Mouse (Mus musculus) hindbrain, embryonic 13.5 days (tissue): ENCODE data around the gene Unc50. TPM values are rescaled to one million over a fixed set of nuclear protein-coding genes. Genes with fewer than 3 reads are reported as not detected.

Experiments
- ATAC-seq: fragments of 200-750 bp; cut with Nextera tagmentation; 2 replicates; pipeline ENCODE4 v1.8.0; 2017; ENCODE audit warnings: moderate TSS enrichment; ENCODE audit not compliant: low FRiP score
- H3K27ac ChIP-seq: fragments of 300-500 bp; sonication (generic); 2 replicates; pipeline ENCODE4 v1.5.1; 2015; ENCODE audit warnings: inconsistent platforms, mild to moderate bottlenecking, moderate library complexity
- H3K27me3 ChIP-seq: fragments of 300-500 bp; sonication (generic); 2 replicates; pipeline ENCODE4 v1.6.1; 2015; ENCODE audit warnings: mild to moderate bottlenecking, inconsistent platforms
- H3K36me3 ChIP-seq: fragments of 300-500 bp; sonication (generic); 2 replicates; pipeline ENCODE4 v1.6.1; 2015; ENCODE audit warnings: mild to moderate bottlenecking, inconsistent platforms
- H3K4me1 ChIP-seq: fragments of 300-500 bp; sonication (generic); replicated peaks from 2 replicates; pipeline ENCODE4 v1.6.1; 2015; ENCODE audit warnings: inconsistent platforms
- H3K4me2 ChIP-seq: fragments of 300-500 bp; sonication (generic); 2 replicates; pipeline ENCODE4 v1.6.1; 2015; ENCODE audit warnings: inconsistent platforms, mild to moderate bottlenecking, moderate library complexity
- H3K4me3 ChIP-seq: fragments of 300-500 bp; sonication (generic); 2 replicates; pipeline ENCODE4 v1.5.1; 2015; ENCODE audit warnings: mild to moderate bottlenecking, inconsistent platforms
- H3K9ac ChIP-seq: fragments of 300-500 bp; sonication (generic); 2 replicates; pipeline ENCODE4 v1.6.1; 2015; ENCODE audit warnings: mild to moderate bottlenecking, inconsistent platforms
- H3K9me3 ChIP-seq: fragments of 300-500 bp; sonication (generic); 2 replicates; pipeline ENCODE4 v1.6.1; 2016; ENCODE audit warnings: inconsistent platforms
- WGBS: fragments of 180-500 bp; shearing (Covaris S2); methylation state at CpG from one replicate; pipeline ENCODE4 v1.1.7; 2015; 5-methylcytosine and 5-hydroxymethylcytosine counted together
- polyA plus RNA-seq: library from polyadenylated mRNA; unstranded; fragments of >200 nt; fragmentation: Nextera tagmentation; extraction: Ambion mirVana; gene quantifications from 2 replicates; pipeline ENCODE4 v1.2.1, GENCODE M21; 2015

Unc50 gene
- polyA plus RNA-seq, 1 experiment from 2014 or later = 127 TPM

DNA sequence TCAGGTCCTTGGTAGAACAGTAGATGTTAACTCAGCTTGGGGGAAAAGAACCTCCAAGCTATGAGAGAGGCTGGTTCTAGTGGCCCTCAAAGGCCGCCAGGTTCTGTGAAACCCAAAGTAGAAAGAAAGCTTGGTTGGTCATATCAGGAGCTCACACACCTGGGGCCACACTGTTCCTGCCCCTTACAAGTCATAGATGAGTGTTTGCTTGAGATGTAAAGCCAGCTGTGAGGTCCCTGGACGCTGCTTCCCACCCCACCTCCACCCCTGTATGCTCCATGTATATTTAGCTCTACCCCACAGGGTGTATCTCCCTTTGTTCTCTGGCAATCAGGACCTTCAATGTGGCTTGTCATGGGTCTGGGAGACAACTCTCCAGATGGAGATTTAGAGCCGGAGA, 21.3 kb upstream of the Unc50 start:
- H3K36me3 ChIP-seq = peaks cover 18% of the 10 kb centered on the region
- no peaks in the 10 kb centered on the region for H3K9me3 ChIP-seq
- ATAC-seq = no peak
- no peak overlapping the region for H3K9ac ChIP-seq
- no peak overlapping the region for H3K4me2 ChIP-seq
- H3K4me3 ChIP-seq = no peak overlapping the region
- H3K4me1 ChIP-seq = no peaks in the 10 kb centered on the region
- no peak overlapping the region for H3K27ac ChIP-seq
- H3K27me3 ChIP-seq = no peaks in the 10 kb centered on the region
- WGBS = 79% methylated on average over 3 of the region's 3 CpGs

DNA sequence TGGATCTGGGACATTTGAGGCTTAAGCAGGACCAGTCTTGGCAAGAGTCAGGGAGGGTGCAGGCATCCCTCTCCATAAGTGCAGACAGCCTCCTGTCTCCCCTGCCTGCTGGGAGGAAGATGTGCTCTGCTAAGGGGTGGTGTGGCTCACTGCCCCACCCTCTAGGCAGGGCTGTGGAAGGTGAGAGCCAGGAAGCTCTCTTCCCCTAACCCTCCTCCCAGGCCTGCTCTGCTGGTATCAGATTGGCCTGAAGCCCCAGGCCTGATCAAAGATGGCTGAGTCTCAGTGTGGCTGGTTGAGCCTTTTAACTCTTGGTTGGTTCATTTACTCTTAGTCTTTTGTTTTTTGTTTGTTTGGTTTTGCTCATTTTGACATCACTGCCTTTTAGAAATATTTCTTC, 20.3 kb upstream of the Unc50 start:
- H3K4me3 ChIP-seq = no peak overlapping the region
- H3K9me3 ChIP-seq = no peaks in the 10 kb centered on the region
- H3K36me3 ChIP-seq = peaks cover 17% of the 10 kb centered on the region
- H3K4me1 ChIP-seq = no peaks in the 10 kb centered on the region
- no peaks in the 10 kb centered on the region for H3K27me3 ChIP-seq
- no peak overlapping the region for H3K27ac ChIP-seq
- no peak for ATAC-seq
- no peak overlapping the region for H3K4me2 ChIP-seq
- H3K9ac ChIP-seq = no peak overlapping the region

DNA sequence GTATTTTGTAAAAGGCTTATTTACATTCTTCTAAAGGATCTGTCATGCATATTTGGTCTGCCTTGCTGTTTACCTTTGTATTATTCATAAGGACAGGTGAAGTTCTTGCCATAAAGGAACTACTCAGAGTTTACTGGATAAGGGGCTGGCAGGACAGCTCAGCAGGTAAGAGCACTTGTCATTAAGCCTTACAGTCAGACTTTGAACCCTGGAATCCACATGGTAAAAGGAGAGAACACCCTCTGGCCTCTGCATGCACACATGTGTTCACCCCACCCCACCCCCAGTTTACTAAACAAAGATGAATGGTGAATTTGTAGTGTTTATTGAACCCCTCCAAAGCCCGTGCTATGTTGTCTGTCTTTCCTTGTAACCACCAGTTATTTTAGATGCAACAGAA, 14.5 kb upstream of the Unc50 start:
- no peaks in the 10 kb centered on the region for H3K27me3 ChIP-seq
- no peak overlapping the region for H3K4me2 ChIP-seq
- H3K9ac ChIP-seq = no peak overlapping the region
- H3K9me3 ChIP-seq = no peaks in the 10 kb centered on the region
- no peak overlapping the region for H3K4me3 ChIP-seq
- no peak overlapping the region for H3K27ac ChIP-seq
- no peaks in the 10 kb centered on the region for H3K4me1 ChIP-seq
- WGBS = 97% methylated on average over 1 of the region's 1 CpGs
- no peak for ATAC-seq
- H3K36me3 ChIP-seq = peaks cover 41% of the 10 kb centered on the region

DNA sequence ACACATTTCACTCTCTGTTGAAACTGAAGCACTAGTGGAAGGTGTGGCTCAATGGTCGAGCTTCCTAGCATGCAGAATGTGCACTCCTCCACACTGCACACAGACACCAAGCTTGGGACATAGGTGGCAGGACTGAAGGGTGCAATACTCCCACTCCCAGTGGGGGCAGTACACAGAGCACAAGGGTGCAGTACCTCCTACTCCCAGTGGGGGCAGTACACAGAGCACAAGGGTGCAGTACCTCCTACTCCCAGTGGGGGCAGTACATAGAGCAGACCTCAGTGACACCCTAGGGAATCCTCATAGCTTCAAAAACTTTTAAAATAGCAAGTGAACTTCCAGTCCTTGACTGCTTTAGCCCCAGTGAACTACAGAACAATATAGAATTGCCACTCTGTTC, 10.5 kb upstream of the Unc50 start:
- H3K9ac ChIP-seq = no peak overlapping the region
- no peaks in the 10 kb centered on the region for H3K27me3 ChIP-seq
- no peak overlapping the region for H3K4me3 ChIP-seq
- H3K36me3 ChIP-seq = peaks cover 72% of the 10 kb centered on the region
- H3K9me3 ChIP-seq = 0 out of 2 replicates have a peak, but pooled peaks cover 7% of the 10 kb centered on the region
- H3K27ac ChIP-seq = no peak overlapping the region
- ATAC-seq = no peak
- 97% methylated on average over 1 of the region's 1 CpGs for WGBS
- H3K4me1 ChIP-seq = no peaks in the 10 kb centered on the region
- no peak overlapping the region for H3K4me2 ChIP-seq

DNA sequence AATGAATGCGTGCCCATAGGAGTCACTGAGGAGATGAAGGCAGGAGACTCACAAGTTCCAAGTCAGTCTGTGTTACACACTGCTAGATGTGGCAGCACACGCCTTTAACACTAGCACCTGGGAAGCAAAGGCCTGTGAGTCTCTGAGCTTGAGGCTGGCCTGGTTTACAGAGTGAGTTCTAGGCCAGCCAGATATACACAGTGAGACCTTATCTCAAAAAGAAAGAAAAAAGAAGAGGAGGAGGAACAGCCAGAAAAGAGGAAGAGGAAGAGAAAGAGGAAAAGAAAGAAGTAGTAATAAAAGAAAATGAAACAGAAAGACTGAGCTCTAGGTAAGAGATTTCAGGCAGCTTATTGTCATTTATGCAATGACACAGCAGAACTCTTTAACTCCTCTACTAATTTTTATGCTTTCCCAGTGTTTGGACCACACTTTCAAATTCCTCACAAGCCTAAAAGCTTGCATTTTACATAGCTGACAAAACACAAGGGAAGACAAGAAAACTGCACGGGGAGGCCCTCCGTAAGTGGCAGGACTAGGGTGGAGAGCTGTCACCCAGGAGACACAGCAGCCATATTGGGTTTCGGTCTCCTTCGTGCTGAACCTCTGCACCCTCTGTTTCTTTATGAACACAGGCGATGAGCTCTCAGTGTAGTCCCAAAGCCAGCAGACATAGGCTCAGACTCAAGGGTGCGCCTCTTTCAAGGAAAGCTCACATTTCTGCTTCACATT, 2.6 kb upstream of the Unc50 start:
- 94% methylated on average over 8 of the region's 8 CpGs for WGBS

DNA sequence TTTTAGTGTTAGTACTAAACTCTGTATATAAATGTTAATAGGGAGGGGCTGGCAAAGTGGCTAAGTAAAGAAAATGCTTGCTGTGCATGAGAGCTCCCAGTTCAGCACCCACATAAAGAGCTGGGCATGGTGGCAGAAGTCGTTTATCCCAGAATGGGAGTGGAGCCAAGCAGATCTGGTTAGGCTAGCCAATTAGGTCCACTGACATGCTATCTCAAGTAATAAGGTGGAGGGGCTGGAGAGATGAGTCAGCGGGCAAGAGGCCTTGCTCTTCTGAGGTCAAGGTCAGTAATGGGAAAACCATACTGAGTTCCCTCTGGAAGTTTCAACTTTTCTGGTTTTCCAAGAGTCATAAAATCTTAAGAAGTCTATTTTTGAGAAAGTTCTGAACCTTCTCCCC, 1.0 kb upstream of the Unc50 start:
- Histone ChIP-seq H3K27me3 (no peaks in the 10 kb centered on the region), H3K4me1 (peaks cover 38% of the 10 kb centered on the region), H3K9ac (peak overlapping the region; percentile 92), H3K4me3 (peak overlapping the region; percentile 89), H3K4me2 (peak overlapping the region; percentile 93), H3K36me3 (peaks cover 49% of the 10 kb centered on the region), H3K27ac (peak overlapping the region; percentile 69), H3K9me3 (0 out of 2 replicates have a peak, but pooled peaks cover 5% of the 10 kb centered on the region)
- ATAC-seq = no peak
- 83% methylated on average over 2 of the region's 2 CpGs for WGBS

More for the DNA sequence above, 2.6 kb upstream of the Unc50 start:
- H3K27ac ChIP-seq = no peak overlapping the region
- no peak overlapping the region for H3K4me2 ChIP-seq
- H3K9ac ChIP-seq = no peak overlapping the region
- H3K4me1 ChIP-seq = peaks cover 30% of the 10 kb centered on the region
- H3K9me3 ChIP-seq = 0 out of 2 replicates have a peak, but pooled peaks cover 7% of the 10 kb centered on the region
- no peak overlapping the region for H3K4me3 ChIP-seq
- no peak for ATAC-seq
- no peaks in the 10 kb centered on the region for H3K27me3 ChIP-seq
- peaks cover 48% of the 10 kb centered on the region for H3K36me3 ChIP-seq

DNA sequence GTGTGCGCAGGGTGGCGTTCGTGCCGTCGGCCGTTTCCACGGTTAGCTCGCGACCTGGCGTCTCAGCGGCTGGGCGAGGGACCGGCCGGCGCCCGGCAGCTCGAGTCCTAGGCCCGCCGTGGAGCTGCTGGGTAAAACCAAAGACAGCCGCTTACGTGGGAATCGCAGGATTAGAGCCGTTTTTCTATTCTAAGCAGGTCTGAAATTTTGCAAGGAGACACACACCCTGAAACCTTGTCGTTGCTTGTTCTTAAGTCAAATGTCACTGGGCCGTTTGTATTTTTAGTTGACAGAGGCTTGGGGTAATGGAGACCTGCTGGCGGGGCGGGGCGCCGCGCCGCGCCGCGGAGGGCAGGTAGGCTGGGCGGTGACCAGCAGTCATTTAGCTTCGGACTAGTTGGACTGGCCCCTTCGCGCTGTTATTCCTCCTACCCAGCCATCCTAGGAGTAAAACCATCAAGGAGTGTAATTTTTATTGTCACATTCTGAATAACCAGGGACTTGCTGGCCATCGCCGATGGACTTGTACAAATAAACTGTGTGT, 430 bp downstream of the Unc50 start:
- Histone ChIP-seq H3K9ac (peak overlapping the region; percentile 92), H3K27me3 (no peaks in the 10 kb centered on the region), H3K36me3 (peaks cover 45% of the 10 kb centered on the region), H3K27ac (peak overlapping the region; percentile 81), H3K4me2 (peak overlapping the region; percentile 93), H3K4me1 (peaks cover 38% of the 10 kb centered on the region), H3K9me3 (no peaks in the 10 kb centered on the region), H3K4me3 (peak overlapping the region; percentile 89)
- 2% methylated on average over 40 of the region's 40 CpGs for WGBS
- peak; percentile 50 for ATAC-seq

DNA sequence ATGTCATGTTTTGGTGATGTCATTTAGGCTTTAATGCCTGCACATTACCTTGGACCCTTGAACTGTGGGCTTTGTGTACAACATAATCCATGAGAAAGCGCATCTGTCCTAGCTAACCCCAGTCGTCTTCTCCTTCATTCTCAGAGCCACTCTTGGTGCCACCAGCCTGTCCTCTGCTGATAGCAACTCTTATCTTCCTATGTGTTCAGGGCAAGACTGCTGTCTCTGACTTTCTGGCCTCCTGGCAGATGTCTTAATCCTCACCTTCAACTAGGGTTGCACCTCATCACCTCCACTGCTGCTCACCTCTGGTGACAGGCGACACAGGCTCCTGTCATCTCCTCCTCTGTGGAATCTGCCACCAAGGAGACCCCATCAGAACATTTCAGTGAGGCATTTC, 6.5 kb downstream of the Unc50 start:
- Histone ChIP-seq H3K9ac (no peak overlapping the region), H3K27me3 (no peaks in the 10 kb centered on the region)
- WGBS = 97% methylated on average over 3 of the region's 3 CpGs

DNA sequence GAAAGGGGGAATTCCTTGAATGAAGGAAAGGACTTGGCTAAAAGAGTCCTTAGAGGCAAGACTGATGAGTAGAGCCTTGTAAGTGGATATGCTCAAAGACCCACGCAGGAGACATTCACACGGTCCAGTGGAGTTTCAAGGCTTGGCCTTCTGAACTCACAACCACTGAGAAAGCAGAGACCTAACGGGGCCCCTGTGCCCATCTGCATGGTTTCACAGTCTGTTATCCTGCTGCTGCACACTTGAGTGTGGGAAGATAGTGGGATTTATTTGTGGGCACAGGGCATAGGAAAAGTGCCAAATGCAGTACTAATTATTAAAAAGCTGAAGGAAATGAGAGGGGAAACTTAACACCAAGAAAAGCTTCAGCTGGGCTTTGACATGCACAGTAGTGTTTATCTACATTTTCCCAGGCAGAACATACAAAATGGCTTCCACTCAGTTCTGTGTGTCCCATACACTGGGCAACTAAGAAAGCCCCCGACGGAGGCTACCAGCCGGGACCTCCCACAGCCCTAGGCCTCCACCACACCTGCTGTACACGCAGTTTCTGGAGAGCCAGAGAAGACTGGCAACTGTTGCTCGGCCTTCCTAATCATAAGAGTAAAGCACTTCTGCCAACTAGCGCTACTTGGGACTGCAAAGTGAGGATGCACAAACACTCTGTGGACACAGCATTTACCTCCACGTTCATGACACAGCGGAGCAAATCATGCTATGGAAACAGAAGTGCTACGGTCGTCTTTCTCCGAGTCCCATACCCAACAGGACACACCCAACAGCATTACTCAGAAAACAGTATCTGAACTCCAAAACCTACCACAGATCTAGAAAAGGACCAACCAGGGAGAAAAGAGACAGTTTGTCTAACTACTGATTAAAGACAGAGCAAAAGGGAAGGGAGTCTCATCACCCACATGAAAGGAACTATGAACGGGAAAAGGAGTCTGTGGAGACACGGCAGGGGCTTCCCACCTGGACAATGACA, 13.2 kb downstream of the Unc50 start:
- Histone ChIP-seq H3K9me3 (no peaks in the 10 kb centered on the region), H3K4me2 (no peak overlapping the region), H3K4me1 (no peaks in the 10 kb centered on the region), H3K27me3 (no peaks in the 10 kb centered on the region), H3K9ac (no peak overlapping the region), H3K36me3 (peaks cover 51% of the 10 kb centered on the region), H3K27ac (no peak overlapping the region), H3K4me3 (no peak overlapping the region)
- 94% methylated on average over 16 of the region's 16 CpGs for WGBS
- no peak for ATAC-seq

More for the DNA sequence above, 6.5 kb downstream of the Unc50 start:
- Histone ChIP-seq H3K4me3 (no peak overlapping the region), H3K36me3 (peaks cover 84% of the 10 kb centered on the region), H3K27ac (no peak overlapping the region), H3K4me1 (peaks cover 17% of the 10 kb centered on the region), H3K9me3 (no peaks in the 10 kb centered on the region), H3K4me2 (no peak overlapping the region)
- no peak for ATAC-seq

DNA sequence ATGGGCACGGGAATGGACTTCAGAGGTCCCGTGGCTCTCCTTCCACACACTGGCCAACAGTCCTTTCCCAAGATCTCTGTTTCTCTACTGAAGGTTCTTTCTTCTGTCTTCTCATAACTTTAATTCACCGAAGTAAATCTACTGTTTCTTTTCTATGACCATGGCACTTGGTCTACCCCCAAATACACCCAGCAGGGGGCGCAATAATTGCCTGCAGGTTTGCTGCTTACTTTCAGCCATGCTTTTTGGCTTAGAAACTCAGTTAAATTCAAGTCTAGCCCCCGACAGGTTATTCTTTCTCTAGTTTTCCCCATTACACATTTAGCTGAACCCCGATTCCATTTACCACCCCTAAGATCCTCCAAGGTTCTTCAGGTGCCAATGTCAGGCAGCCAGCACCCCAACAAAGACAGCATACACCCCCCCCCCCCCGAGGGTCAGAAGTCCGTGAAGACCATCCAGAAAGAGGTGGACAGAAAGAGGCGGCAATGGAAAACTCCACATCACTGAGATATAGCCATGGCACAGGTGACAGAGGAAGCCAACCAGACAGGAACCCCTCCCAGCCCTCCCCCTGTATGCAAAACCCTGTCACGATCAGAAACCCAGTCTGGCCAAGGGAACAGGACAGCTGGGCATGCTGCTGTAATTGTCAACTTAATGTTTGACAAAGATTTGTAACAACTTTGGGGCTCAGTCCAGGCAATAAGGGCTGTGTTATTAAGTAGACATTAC, 18.6 kb downstream of the Unc50 start:
- no peak overlapping the region for H3K4me2 ChIP-seq
- no peaks in the 10 kb centered on the region for H3K9me3 ChIP-seq
- ATAC-seq = no peak
- no peak overlapping the region for H3K27ac ChIP-seq
- H3K9ac ChIP-seq = no peak overlapping the region
- 85% methylated on average over 10 of the region's 10 CpGs for WGBS
- H3K36me3 ChIP-seq = peaks cover 24% of the 10 kb centered on the region
- no peaks in the 10 kb centered on the region for H3K4me1 ChIP-seq
- H3K27me3 ChIP-seq = no peaks in the 10 kb centered on the region
- H3K4me3 ChIP-seq = no peak overlapping the region

DNA sequence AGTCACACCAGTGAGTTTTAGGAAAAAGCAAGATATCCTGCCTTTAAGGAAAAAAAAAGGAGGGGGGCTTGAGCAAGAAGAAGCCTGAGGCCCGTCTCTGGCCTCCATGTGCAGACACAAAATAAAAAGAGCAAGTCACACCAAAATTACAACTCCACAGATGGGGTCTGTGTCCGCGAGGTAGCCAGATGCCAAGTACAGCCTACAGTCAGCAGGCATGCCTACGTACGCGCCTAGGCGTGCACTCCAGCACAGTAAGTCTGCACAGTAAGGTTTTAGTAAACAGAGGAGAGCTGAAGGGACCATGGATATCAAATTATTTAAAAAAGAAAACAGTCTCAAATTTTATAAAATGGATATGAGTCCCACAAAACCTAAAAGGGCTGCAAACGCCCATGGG, 21.3 kb downstream of the Unc50 start:
- Histone ChIP-seq H3K4me3 (no peak overlapping the region), H3K9me3 (no peaks in the 10 kb centered on the region), H3K36me3 (peaks cover 29% of the 10 kb centered on the region), H3K4me1 (no peaks in the 10 kb centered on the region), H3K4me2 (no peak overlapping the region), H3K27ac (no peak overlapping the region), H3K27me3 (no peaks in the 10 kb centered on the region), H3K9ac (no peak overlapping the region)
- 91% methylated on average over 8 of the region's 8 CpGs for WGBS
- ATAC-seq = no peak

DNA sequence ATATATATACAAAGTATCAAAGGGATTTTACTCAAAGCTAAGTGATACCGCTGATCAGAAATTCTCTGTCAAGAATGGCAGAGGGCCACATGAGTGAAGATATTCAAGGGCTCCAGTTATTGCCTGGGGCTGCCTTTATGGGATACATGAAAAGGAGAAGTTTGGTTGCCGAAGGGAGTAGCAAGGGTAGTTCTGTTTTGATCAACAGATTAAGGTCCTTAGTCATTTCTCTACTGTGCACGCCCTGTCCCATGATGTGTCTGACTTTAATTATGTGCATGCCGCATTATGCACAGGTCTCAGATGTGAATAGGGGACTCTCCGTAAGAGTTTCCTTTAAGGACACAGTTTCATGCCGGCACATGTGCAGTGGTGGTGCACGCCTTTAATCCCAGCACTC, 27.6 kb downstream of the Unc50 start:
- 90% methylated on average over 7 of the region's 7 CpGs for WGBS
- no peak overlapping the region for H3K27ac ChIP-seq
- H3K4me2 ChIP-seq = no peak overlapping the region
- no peaks in the 10 kb centered on the region for H3K4me1 ChIP-seq
- ATAC-seq = no peak
- H3K4me3 ChIP-seq = no peak overlapping the region
- peaks cover 8% of the 10 kb centered on the region for H3K36me3 ChIP-seq
- no peaks in the 10 kb centered on the region for H3K9me3 ChIP-seq
- no peak overlapping the region for H3K9ac ChIP-seq
- no peaks in the 10 kb centered on the region for H3K27me3 ChIP-seq
